Mouse (Mus musculus): ENCODE results near the gene Coq8a.

The Coq8a gene

DNA sequence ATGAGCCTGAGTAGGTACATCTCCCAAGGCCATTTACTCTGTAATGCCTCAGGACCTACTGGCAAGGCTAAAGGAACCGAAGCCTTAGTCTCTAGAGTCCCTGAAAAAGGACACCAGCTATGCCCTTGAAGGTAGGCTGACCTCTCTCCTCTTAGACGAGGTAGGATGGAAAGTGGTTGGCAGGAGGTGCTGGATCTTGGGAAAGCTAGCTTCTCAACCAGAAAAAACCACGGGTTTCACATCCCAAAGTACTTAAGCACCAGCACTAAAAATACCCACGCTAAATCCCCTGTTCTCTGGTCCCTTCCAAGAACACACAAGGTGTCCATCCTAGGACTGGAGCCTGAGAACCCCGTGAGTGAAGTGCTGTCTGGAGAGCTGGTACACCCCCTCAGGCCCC lies 26.4 kb downstream of the Coq8a start:
- DNase-seq, result peak; percentile 2

DNA sequence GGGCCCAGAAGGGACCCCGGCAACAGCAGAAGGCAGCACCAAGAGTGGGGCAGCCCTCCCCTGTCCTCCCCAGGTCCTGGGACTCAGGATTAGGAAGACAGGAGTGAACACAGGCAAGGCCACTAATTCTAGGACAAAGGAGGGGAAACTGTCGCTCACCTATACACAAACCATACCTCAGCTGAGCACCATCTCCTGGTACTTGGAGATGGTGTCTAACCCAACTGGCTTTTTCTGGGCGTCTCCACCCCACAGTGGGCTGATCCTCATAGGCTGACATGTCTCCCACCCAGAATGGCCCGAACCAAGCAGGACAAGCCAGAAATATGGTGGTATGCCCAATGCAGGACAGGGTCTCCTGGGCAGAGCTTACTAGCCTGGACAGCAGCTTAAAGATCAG lies 26.8 kb downstream of the Coq8a start:
- no peak for DNase-seq

GRCm38 (mm10) chr1:180171883-180172282 lies 27.5 kb downstream of the Coq8a start:
- peak; percentile 2 for DNase-seq

DNA sequence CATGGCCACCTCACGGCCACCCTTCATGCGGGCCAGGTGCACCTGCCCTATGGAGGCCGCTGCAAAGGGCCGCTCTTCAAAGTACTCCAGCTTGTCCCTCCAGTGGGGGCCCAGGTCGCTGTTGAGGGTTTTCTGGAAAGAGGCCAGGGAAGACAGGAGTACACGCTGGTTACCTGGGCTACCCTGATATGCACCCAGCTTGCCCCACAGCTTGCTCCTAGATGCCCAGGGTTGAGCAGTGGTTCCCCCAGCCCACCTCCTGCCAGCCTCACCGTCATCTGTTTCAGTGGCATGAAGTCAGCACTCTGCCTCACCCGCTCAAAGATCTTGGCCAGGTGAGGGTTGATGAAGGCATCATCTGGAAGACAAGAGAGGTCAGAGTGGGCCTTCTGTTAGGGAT lies 29.3 kb downstream of the Coq8a start:
- DNase-seq, result peak; percentile 2

- peak; percentile 2 for DNase-seq
Measured at GRCm38 (mm10) chr1:180169161-180169560, 30.2 kb downstream of the Coq8a start.

GRCm38 (mm10) chr1:180168294-180168693 lies 31.1 kb downstream of the Coq8a start:
- DNase-seq, result peak; percentile 9

GRCm38 (mm10) chr1:180166533-180166932 lies 32.9 kb downstream of the Coq8a start:
- peak; percentile 2 for DNase-seq

- no peak for DNase-seq
Measured at GRCm38 (mm10) chr1:180162986-180163385, 36.4 kb downstream of the Coq8a start.

DNA sequence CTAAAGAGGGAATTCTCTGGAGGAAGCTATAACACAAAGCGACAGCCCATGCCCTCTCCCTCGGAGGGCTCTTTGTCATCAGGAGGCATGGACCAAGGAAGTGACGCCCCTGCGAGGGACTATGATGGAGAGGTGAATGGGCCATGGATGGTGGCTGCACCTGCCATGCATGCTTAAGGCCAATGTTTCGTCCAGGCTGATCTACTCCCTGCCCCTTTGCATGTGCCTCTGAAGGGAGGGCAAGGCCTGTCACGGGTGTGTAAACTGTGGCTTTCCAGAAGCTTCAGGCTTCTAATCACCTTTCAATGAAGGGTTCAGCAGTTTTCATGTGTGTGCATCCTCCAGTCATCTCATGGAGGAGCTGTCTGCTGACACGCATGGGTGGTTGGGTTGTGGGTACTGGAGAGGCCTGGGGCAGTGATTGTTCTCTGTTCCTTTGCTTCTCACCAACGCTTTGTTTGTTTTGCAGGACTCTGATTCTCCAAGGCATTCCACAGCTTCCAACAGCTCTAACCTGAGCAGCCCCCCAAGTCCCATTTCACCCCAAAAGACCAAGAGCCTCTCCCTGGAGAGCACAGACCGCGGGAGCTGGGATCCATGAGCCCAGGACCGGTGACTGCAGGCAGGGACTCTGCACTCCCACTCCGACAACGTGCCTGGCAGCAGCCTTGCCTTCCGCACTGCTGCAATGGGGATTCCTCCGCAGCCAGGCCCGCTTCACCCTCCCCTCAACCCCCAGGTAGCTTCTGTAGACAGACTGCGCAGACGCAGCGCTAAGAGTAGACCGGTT lies 37.6 kb downstream of the Coq8a start:
- no peak for DNase-seq

GRCm38 (mm10) chr1:180161160-180161559 lies 38.2 kb downstream of the Coq8a start:
- DNase-seq, result no peak

GRCm38 (mm10) chr1:180160545-180160944 lies 38.9 kb downstream of the Coq8a start:
- DNase-seq, result no peak

DNA sequence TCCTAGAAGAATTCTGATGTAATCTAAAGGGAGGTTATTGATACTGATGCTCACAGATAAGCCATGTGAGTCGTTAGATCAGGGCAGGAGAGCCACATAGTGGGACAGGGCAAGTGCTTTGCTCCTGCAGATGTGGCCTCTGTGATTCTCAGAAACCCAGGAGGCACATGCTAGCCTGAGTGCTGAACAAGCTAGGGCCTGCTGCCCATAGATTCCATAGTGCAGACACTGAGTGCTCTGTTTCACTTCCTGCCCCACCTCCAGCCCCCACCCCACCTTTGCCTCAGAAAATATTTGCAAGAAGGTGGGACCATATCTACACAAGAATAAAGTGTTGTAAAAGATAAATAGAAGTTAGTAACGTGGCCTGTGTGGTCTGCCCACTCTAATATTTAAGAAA lies 40.8 kb downstream of the Coq8a start:
- DNase-seq, result no peak

DNA sequence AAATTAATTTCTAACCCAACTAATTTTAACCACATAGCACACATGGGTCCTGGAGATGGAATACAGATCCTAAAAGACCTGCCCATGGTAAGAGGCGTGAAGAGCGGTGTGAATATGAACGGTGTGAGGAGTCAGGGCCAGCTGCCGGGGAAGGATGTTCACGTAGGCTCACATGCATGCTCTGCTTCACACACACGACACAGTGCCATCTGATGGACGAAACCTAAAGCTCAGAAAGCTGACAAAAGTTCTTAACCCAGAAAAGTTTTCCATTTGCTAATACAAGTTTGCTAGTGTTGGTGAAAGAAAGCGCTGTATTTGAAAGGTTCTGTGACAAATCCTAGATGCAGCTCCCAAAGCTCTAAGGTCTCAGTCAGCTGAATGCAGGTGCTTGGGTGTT lies 48.2 kb downstream of the Coq8a start:
- DNase-seq, result no peak

- DNase-seq, result no peak
Measured at GRCm38 (mm10) chr1:180148563-180148962, 50.8 kb downstream of the Coq8a start.

DNA sequence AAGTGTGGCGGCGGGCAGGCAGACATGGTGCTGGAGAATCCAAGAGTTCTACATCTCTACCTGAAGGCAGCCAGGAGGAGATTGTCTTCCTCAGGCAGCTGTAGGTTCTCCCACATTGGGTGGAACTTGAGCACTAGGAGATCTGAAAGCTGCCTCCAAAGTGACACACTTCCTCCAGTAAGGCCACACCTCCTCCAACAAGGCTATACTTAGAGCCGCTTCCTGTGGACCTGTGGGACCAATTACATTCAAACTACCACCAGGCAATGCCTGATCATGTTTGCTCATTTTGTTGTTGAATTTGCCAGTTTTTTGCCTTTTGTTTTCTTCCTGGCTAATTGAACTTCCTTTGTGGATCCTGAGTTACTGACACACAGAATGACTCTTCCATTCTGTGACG lies 51.4 kb downstream of the Coq8a start:
- no peak for DNase-seq

GRCm38 (mm10) chr1:180140970-180141369 lies 58.4 kb downstream of the Coq8a start:
- DNase-seq, result no peak

- no peak for DNase-seq
Measured at GRCm38 (mm10) chr1:180139158-180139557, 60.2 kb downstream of the Coq8a start.

DNA sequence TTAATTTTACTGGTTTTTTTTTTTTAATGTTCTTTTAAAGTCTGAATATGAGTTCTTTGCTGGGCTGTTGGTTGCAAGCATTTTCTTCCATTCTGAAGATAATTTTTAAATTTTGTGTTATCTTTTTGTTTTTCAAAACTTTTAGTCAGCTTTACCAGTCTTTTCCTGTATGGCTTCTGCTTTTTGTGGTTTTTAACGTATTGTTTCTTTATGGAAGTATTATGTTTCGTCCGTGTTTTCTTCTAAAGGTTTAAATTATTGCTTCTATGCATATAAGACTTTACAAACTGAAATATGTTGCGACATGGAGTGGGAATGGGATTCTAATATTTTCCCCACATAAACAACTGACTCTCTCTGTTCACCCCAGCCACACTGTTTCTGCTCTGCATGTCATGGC lies 67.2 kb downstream of the Coq8a start:
- DNase-seq, result no peak

DNA sequence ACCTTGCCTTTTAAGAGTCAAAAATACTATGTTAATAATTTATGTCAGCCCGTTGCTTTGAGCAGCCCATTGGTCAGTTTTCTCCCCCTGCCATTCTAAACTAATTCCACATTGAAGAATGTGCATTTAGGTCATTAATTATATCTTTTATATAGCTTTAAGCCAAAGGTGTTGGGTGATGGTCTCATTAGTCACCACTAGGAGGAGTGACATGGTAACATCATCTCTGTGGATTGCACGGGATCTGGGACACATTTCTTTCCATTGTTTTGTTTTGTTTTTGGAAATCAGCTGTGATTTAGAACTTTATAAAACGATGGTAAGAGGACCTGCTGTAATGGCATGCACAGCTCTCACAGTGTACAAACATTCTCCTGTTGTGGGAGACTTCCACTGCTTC lies 68.0 kb downstream of the Coq8a start:
- DNase-seq, result no peak

GRCm38 (mm10) chr1:180128077-180128792 lies 71.2 kb downstream of the Coq8a start:
- DNase-seq, result no peak

DNA sequence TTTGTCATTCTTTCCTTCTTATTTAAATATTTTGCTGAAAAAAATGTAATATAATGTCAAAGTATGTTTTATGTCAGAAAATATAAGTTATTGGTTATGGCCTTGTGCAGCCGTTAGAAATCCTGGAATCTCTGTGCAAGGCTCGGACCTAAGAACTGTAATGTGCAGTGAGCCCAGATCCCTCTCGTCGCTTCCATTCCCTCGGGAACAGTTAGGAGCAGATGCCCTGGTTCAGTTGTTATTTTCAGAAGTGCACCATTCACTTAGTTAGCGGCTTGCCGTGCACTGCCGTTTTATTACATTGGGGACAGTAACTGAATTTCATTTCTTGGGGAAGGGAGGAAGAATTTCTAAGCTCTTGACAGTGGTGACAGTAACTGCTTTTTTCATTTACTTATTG lies 81.2 kb downstream of the Coq8a start:
- no peak for DNase-seq

GRCm38 (mm10) chr1:180116525-180116924 lies 82.9 kb downstream of the Coq8a start:
- peak; percentile 13 for DNase-seq
